Mouse (Mus musculus) limb, embryonic 14.5 days (tissue): Measurements from ENCODE around the gene Pmepa1. TPM values are rescaled to one million over a fixed set of nuclear protein-coding genes. Genes with fewer than 3 reads are reported as not detected.

Experiments used
- ATAC-seq: fragments of 200-750 bp; cut with Nextera tagmentation; 2 replicates; pipeline ENCODE4 v1.8.0; 2017; ENCODE audit warnings: low read depth, moderate number of reproducible peaks, moderate TSS enrichment; ENCODE audit not compliant: low FRiP score
- DNase-seq: peaks from one replicate; pipeline ENCODE4 v3.0.0-alpha.2; 2015; ENCODE audit warnings: low spot score
- H3K27ac ChIP-seq: fragments of 300-500 bp; sonication (generic); replicated peaks from 2 replicates; pipeline ENCODE4 v1.5.1; 2014; ENCODE audit warnings: low read depth, mild to moderate bottlenecking, low read length, moderate library complexity, mixed read lengths
- H3K27me3 ChIP-seq: fragments of 300-500 bp; sonication (generic); 2 replicates; pipeline ENCODE4 v1.6.1; 2014; ENCODE audit warnings: low read length, mixed read lengths; ENCODE audit not compliant: control insufficient read depth, insufficient read depth
- H3K36me3 ChIP-seq: fragments of 300-500 bp; sonication (generic); 2 replicates; pipeline ENCODE4 v1.6.1; 2014; ENCODE audit warnings: mild to moderate bottlenecking, low read length, moderate library complexity, mixed read lengths; ENCODE audit not compliant: control insufficient read depth, insufficient read depth
- H3K4me1 ChIP-seq: fragments of 300-500 bp; sonication (generic); 2 replicates; pipeline ENCODE4 v1.6.1; 2014; ENCODE audit warnings: antibody characterized with exemption, low read length, mixed read lengths; ENCODE audit not compliant: control insufficient read depth, insufficient read depth
- H3K4me2 ChIP-seq: fragments of 300-500 bp; sonication (generic); replicated peaks from 2 replicates; pipeline ENCODE4 v1.6.1; 2014; ENCODE audit warnings: low read depth, mild to moderate bottlenecking, low read length, moderate library complexity; ENCODE audit not compliant: severe bottlenecking
- H3K4me3 ChIP-seq: fragments of 300-500 bp; sonication (generic); replicated peaks from 2 replicates; pipeline ENCODE4 v1.5.1; 2014; ENCODE audit warnings: low read length
- H3K9ac ChIP-seq: fragments of 300-500 bp; sonication (generic); 2 replicates; pipeline ENCODE4 v1.6.1; 2014; ENCODE audit warnings: mild to moderate bottlenecking, low read depth, low read length, moderate library complexity; ENCODE audit not compliant: severe bottlenecking
- H3K9me3 ChIP-seq: fragments of 300-500 bp; sonication (generic); 2 replicates; pipeline ENCODE4 v1.6.1; 2016; ENCODE audit warnings: low read length; ENCODE audit not compliant: control insufficient read depth
- POLR2A ChIP-seq: fragments of 200-500 bp; IDR thresholded peaks from 2 replicates; pipeline ENCODE4 v1.8.0; 2012; ENCODE audit warnings: inconsistent platforms, mild to moderate bottlenecking, moderate library complexity, borderline replicate concordance; ENCODE audit not compliant: insufficient read depth, insufficient read length; ENCODE audit errors: extremely low read depth
- WGBS: fragments of 180-500 bp; shearing (Covaris S2); extraction: QIAGEN DNeasy Blood & Tissue Kit; methylation state at CpG from one replicate; pipeline ENCODE4 v1.1.7; 2014; 5-methylcytosine and 5-hydroxymethylcytosine counted together
- polyA plus RNA-seq, 2 experiments: library from polyadenylated mRNA; depleted of rRNA in 1 of 2; stranded (reverse) in 1 of 2; unstranded in 1 of 2; fragments of >200 nt; fragmentation: Nextera tagmentation in 1 of 2; extraction: Ambion mirVana in 1 of 2; gene quantifications; 2 replicates each; pipeline versions ENCODE4 v1.2.1 to v1.2.3; 2012 to 2014

The Pmepa1 gene
- polyA plus RNA-seq, 2 experiments = 10.2 to 41.0 TPM

DNA sequence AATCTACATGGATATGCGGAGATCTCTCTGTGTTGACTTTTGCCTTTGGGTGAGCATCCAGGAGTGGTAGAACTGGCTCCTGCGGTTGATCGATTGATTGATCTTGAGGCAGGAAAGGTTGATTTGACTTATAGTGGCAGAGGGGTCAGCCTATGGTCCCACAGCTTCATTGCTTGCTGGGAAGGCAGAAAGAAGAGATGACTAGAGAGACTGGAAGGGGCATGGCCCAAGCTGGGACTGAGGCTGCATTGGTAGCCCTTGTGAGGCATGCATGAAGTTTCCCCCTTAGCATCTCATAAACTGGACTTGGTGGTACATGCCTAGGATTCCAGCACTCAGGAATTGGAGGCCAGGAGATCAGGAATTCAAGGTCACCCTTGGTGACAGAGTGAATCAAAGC is 69.3 kb downstream of the Pmepa1 start:
- Histone ChIP-seq H3K27me3 (no peaks in the 10 kb centered on the region), H3K27ac (no peak overlapping the region), H3K36me3 (no peaks in the 10 kb centered on the region), H3K4me1 (no peaks in the 10 kb centered on the region), H3K9ac (no peak overlapping the region), H3K4me2 (no peak overlapping the region), H3K9me3 (no peaks in the 10 kb centered on the region), H3K4me3 (no peak overlapping the region)
- no peak for DNase-seq
- TF ChIP-seq POLR2A = no peak
- WGBS = 85% methylated on average over 3 of the region's 3 CpGs
- ATAC-seq = no peak

DNA sequence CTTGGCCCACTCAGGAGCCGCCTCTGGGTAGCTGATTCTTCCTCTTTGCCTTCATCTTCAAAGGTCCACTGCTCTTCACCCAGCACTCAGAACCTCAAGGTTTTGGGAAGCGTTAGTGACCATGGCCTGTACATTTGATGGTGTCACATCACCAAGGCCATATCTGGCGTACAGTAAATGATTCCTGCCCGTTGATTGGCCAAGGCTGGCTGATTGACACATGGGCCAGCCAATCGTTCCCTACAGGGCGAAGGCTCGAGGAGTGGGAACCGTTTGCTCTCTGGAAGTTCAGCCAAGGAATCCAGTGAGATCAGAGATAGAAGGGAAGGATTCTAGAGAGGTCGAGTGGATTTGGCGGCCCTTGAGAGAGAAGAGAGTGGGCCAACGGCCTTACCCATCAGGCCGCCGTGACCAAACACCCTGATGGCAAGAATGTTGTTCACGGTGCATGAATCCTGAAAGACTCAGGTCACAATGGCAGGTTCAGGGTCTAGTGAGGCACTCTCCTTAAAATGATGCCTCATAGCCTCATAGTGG is 70.7 kb downstream of the Pmepa1 start:
- WGBS = 92% methylated on average over 14 of the region's 14 CpGs

DNA sequence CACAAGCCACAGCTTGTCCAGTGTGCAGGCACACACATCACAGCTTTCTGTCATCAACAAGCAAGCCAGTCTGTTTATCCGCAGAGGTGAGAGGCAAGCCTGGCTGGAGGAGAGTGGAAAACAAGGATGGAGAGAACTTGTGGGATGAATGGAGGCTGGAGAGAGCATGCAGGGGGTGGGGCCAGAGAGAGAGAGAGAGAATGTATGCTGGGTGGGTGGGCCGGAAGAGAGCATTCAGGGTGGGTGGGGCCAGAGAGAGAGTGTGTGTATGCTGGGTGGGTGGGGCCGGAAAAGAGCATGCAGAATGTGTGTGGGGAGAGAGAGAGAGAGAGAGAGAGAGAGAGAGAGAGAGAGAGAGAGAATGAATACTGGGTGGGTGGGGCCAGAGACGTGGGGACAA is 71.7 kb downstream of the Pmepa1 start:
- Histone ChIP-seq H3K27ac (no peak overlapping the region), H3K27me3 (no peaks in the 10 kb centered on the region), H3K4me3 (no peak overlapping the region), H3K9ac (no peak overlapping the region), H3K9me3 (no peaks in the 10 kb centered on the region), H3K4me1 (no peaks in the 10 kb centered on the region), H3K4me2 (no peak overlapping the region), H3K36me3 (no peaks in the 10 kb centered on the region)
- no peak for TF ChIP-seq POLR2A
- ATAC-seq (no peak), DNase-seq (no peak)
- WGBS = 62% methylated on average over 4 of the region's 4 CpGs

More for the DNA sequence above, 70.7 kb downstream of the Pmepa1 start:
- no peak for TF ChIP-seq POLR2A
- Histone ChIP-seq H3K4me2 (no peak overlapping the region), H3K9me3 (no peaks in the 10 kb centered on the region), H3K27me3 (no peaks in the 10 kb centered on the region), H3K27ac (no peak overlapping the region), H3K36me3 (no peaks in the 10 kb centered on the region), H3K9ac (no peak overlapping the region), H3K4me1 (no peaks in the 10 kb centered on the region), H3K4me3 (no peak overlapping the region)
- ATAC-seq (no peak), DNase-seq (no peak)

DNA sequence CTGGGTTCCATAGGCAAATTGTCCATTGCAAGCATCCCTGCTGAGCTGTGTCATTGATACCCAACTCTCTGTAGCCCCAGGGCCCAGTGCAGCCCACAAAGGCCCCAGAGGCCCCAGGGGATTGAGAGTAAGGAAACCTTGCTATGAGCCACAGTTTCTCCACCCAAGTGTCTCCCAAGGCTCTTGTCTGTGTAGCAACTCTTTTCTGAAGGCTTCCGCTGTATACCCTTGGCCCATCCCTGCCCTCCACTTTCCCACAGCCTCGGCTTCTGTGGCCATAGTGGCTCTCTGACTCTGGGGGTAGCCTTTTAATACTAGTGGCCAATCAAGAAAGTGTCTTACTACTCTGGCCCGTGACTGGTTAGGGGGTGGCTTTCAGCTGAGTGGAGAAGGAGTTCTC is 72.6 kb downstream of the Pmepa1 start:
- Histone ChIP-seq H3K4me3 (no peak overlapping the region), H3K36me3 (no peaks in the 10 kb centered on the region), H3K4me1 (no peaks in the 10 kb centered on the region), H3K9me3 (no peaks in the 10 kb centered on the region), H3K9ac (no peak overlapping the region), H3K27ac (no peak overlapping the region), H3K27me3 (no peaks in the 10 kb centered on the region), H3K4me2 (no peak overlapping the region)
- DNase-seq = no peak
- no peak for ATAC-seq
- no peak for TF ChIP-seq POLR2A
- WGBS = 86% methylated on average over 3 of the region's 3 CpGs

DNA sequence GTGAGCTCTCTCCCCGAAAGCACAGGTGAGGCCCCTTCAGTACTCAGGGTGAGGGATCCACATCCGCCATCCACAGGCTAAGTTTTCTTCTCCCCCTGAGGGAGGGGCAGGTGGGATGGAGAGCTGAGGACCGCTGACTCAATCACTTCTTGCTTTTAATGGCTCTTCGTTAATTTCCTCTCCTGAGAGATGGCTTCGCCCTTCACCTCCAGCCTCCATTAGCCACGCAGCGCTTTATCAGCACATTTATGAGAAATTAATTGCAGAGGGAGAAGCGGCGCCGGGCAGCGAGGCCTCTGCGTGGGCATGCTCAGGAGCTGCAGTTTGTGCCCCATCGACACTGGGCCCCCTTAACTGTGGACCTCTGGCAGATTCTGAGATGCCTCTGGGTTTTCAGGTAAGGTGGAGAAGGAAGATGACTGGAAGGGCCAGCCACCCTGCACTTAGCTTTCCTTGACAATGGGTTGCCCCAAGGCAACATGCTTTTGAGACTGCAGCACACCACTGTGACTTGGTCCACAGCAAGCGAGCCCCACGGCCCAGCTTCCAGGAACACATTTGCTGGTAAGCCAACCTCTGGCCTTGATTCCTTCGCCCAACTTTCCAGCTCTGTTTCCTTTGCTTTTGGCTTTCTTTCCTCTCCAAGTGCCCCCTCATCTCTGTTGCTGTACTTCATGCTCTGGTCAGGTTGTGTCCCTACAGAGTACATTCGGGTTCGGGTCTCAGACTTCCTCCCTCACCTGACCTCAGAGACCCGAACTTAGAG is 73.2 kb downstream of the Pmepa1 start:
- no peak overlapping the region for H3K27ac ChIP-seq
- no peaks in the 10 kb centered on the region for H3K36me3 ChIP-seq
- TF ChIP-seq POLR2A = no peak
- WGBS = 74% methylated on average over 19 of the region's 19 CpGs
- H3K9ac ChIP-seq = no peak overlapping the region
- ATAC-seq (no peak), DNase-seq (no peak)
- no peak overlapping the region for H3K4me2 ChIP-seq
- no peak overlapping the region for H3K4me3 ChIP-seq
- H3K27me3 ChIP-seq = no peaks in the 10 kb centered on the region
- no peaks in the 10 kb centered on the region for H3K9me3 ChIP-seq
- no peaks in the 10 kb centered on the region for H3K4me1 ChIP-seq
